Mouse (Mus musculus): ENCODE measurements around the gene Scgb1b12.
"Not testable (repeated sequence)": the region's sequence is repeated elsewhere in the genome, so short reads cannot be mapped to it uniquely, and the experiment has no call there.

The Scgb1b12 gene

GRCm38 (mm10) chr7:32333882-32334281 is at the start of gene Scgb1b12:
Gene Scgb1b12 (plus strand): TSS chr7:32334182.
- not testable (repeated sequence) for DNase-seq

GRCm38 (mm10) chr7:32327145-32327544 is 6.8 kb upstream of the Scgb1b12 start, which contains the start of gene Scgb2b12:
Gene Scgb2b12 (minus strand): TSS chr7:32327245.
- not testable (repeated sequence) for DNase-seq
